Mouse (Mus musculus): Measurements from ENCODE around the gene Zfp709. TPM values are rescaled to one million over a fixed set of nuclear protein-coding genes. Genes with fewer than 3 reads are reported as not detected.
A peak's percentile ranks its signal among the peaks of the same experiment; 100 is the strongest.
"Not testable (repeated sequence)": the region's sequence is repeated elsewhere in the genome, so short reads cannot be mapped to it uniquely, and the experiment has no call there.

Gene Zfp709
- polyA plus RNA-seq, 1 experiment from 2014 or later = 8.3 TPM

DNA sequence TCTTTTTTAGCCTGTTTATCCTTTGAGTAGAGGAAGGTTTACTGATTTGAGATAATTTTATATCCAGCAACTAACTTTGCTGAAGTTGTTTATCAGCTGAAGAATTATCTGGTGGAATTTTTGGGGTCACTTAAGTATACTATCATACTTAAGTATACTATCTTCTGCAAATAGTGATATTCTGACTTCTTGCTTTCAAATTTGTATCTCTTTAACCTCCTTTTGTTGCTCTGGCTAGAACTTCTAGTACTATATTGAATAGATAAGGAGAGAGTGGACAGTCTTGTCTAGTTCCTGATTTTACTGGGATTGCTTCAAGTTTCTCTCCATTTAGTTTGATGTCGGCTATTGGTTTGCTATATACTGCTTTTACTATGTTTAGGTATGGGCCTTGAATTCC is 25.0 kb downstream of the Zfp709 start:
- Histone ChIP-seq H3K4me3 (ENCODE audit: inconsistent target) (no peak overlapping the region), H3K27ac (no peak overlapping the region), H3K36me3 (ENCODE audit: inconsistent target) (no peaks in the 10 kb centered on the region), H3K79me2 (ENCODE audit: inconsistent target) (no peaks in the 10 kb centered on the region)
- WGBS (ENCODE audit: missing documents) = 93% methylated on average over 1 of the region's 1 CpGs

GRCm38 (mm10) chr8:71907798-71908257 is 26.0 kb downstream of the Zfp709 start:
- 90% methylated on average over 5 of the region's 5 CpGs for WGBS (ENCODE audit: missing documents)
- no peak overlapping the region for H3K27ac ChIP-seq

GRCm38 (mm10) chr8:71908309-71909261 is 26.8 kb downstream of the Zfp709 start, which contains the start of the genes Zfp882 and Zfp617:
Gene Zfp882, plus strand, starts transcription at chr8:71908608.
Gene Zfp617, plus strand, starts transcription at chr8:71908635.
- WGBS (ENCODE audit: missing documents) = 9% methylated on average over 46 of the region's 47 CpGs
- peak within 1 kb of the TSS; percentile 44 for H3K4me3 ChIP-seq (ENCODE audit: inconsistent target)
- no peaks in the 10 kb centered on the region for H3K36me3 ChIP-seq (ENCODE audit: inconsistent target)
- H3K79me2 ChIP-seq (ENCODE audit: inconsistent target) = no peaks in the 10 kb centered on the region
- peak within 1 kb of the TSS; percentile 57 for H3K27ac ChIP-seq

More at GRCm38 (mm10) chr8:71907798-71908257, 26.0 kb downstream of the Zfp709 start:
- no peak overlapping the region for H3K4me3 ChIP-seq (ENCODE audit: inconsistent target)
- no peaks in the 10 kb centered on the region for H3K36me3 ChIP-seq (ENCODE audit: inconsistent target)
- no peaks in the 10 kb centered on the region for H3K79me2 ChIP-seq (ENCODE audit: inconsistent target)

DNA sequence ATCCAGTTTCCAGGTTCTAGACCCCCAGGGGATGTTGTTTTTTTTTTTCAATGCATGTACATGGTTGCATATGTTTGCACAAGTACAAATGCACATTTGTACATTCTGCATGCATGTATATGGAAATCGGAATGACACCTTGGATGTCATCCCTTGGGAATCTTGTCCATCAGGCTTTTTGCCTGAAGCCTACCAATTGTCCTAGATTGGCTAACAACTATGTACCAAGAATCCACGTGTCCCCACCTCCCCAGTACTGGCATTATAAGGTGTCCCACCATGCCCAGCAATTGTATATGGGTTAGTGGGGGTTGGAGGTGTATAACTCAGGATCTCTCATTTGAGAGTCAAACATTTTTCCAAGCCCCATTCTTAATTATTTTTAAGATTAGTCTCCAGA is 30.5 kb downstream of the Zfp709 start:
- H3K27ac ChIP-seq = no peak overlapping the region
- H3K79me2 ChIP-seq (ENCODE audit: inconsistent target) = no peaks in the 10 kb centered on the region
- WGBS (ENCODE audit: missing documents) = 93% methylated on average over 2 of the region's 2 CpGs
- H3K4me3 ChIP-seq (ENCODE audit: inconsistent target) = no peak overlapping the region
- H3K36me3 ChIP-seq (ENCODE audit: inconsistent target) = no peaks in the 10 kb centered on the region

DNA sequence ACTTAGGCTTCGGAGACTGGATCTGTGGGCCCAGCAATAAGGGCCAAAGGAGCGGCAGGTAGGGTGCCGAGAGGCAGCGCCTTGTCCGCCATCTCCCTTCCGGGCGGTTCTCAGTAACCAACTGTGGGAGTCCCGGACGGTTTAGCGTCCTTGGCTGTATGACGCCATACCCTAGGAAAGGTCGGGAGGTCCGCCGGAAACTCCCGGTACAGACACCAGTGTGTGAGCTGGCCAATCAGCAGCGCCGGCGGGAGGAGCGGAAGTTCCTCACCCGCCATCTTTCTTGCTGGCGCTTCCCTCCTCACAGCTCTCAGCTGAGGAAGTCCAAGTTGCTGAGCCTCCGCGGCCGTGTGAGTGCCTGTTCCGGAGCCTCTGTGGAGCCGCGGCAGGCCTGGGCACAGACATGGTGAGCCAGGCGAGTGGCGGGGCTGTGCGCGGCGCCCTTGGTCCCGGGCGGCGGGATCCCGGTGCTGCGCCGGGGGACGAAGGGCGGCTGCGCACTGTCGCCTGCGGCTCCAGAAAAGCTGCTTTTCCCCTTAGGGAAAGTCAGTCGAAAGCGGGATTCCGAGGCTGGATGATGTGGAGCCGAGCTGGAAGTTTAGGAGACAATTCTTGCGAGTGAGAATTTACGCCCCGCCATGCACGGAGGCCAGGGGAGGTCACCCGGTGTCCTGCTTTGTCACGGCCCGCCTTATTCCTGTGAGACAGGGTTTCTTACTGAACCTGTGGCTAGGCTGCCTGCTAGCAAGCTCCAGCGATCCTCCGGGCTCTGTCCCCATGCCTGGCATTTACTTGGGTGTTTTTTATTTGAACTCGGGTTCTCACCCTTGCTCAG is 41.0 kb downstream of the Zfp709 start:
- H3K36me3 ChIP-seq (ENCODE audit: inconsistent target) = no peaks in the 10 kb centered on the region
- H3K27ac ChIP-seq = peak overlapping the region; percentile 78
- under 1% methylated on average over 46 of the region's 57 CpGs for WGBS (ENCODE audit: missing documents)
- H3K4me3 ChIP-seq (ENCODE audit: inconsistent target) = peak overlapping the region; percentile 90
- H3K79me2 ChIP-seq (ENCODE audit: inconsistent target) = peaks cover 32% of the 10 kb centered on the region

- 92% methylated on average over 5 of the region's 5 CpGs for WGBS (ENCODE audit: missing documents)
- Histone ChIP-seq H3K79me2 (ENCODE audit: inconsistent target) (peaks cover 32% of the 10 kb centered on the region), H3K36me3 (ENCODE audit: inconsistent target) (peaks cover 25% of the 10 kb centered on the region), H3K27ac (no peak overlapping the region), H3K4me3 (ENCODE audit: inconsistent target) (no peak overlapping the region)
These were observed 44.0 kb downstream of the Zfp709 start for GRCm38 (mm10) chr8:71925791-71926190.

GRCm38 (mm10) chr8:71926551-71926950 is 44.7 kb downstream of the Zfp709 start:
- Histone ChIP-seq H3K79me2 (ENCODE audit: inconsistent target) (peaks cover 32% of the 10 kb centered on the region), H3K4me3 (ENCODE audit: inconsistent target) (no peak overlapping the region), H3K36me3 (ENCODE audit: inconsistent target) (peaks cover 33% of the 10 kb centered on the region), H3K27ac (no peak overlapping the region)
- 90% methylated on average over 3 of the region's 3 CpGs for WGBS (ENCODE audit: missing documents)

DNA sequence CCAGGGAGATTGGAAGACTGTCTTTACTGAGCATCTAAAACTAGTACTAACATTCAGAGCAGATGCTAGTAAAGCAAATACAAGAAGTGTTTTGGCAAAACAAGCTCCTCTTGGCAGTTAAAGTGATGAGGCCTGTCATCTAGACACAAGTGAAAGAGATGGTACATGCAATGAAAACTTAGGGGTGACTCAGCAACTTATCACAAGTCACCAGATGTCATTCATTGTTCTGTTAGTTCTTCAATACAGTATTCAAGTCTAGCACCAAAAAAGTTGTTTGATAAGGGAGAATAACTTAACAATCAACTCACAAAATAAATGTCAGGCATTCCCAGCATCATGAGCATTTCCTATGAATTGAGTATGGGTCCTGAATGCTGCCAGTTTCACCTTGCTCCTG is 46.0 kb downstream of the Zfp709 start:
- Histone ChIP-seq H3K36me3 (ENCODE audit: inconsistent target) (peaks cover 37% of the 10 kb centered on the region), H3K79me2 (ENCODE audit: inconsistent target) (peaks cover 32% of the 10 kb centered on the region), H3K27ac (no peak overlapping the region), H3K4me3 (ENCODE audit: inconsistent target) (no peak overlapping the region)

GRCm38 (mm10) chr8:71938037-71938436 is 56.2 kb downstream of the Zfp709 start:
- not testable (repeated sequence) for H3K27ac ChIP-seq; H3K4me3 ChIP-seq (ENCODE audit: inconsistent target); H3K36me3 ChIP-seq (ENCODE audit: inconsistent target); H3K79me2 ChIP-seq (ENCODE audit: inconsistent target)
- 96% methylated on average over 2 of the region's 2 CpGs for WGBS (ENCODE audit: missing documents)

- no peaks in the 10 kb centered on the region for H3K36me3 ChIP-seq (ENCODE audit: inconsistent target)
- H3K27ac ChIP-seq = no peak overlapping the region
- 55% methylated on average over 2 of the region's 2 CpGs for WGBS (ENCODE audit: missing documents)
- no peak overlapping the region for H3K4me3 ChIP-seq (ENCODE audit: inconsistent target)
- no peaks in the 10 kb centered on the region for H3K79me2 ChIP-seq (ENCODE audit: inconsistent target)
These were observed 58.7 kb downstream of the Zfp709 start for GRCm38 (mm10) chr8:71940293-71941208.

GRCm38 (mm10) chr8:71941776-71942175 is 60.0 kb downstream of the Zfp709 start:
- H3K4me3 ChIP-seq (ENCODE audit: inconsistent target) = no peak overlapping the region
- no peaks in the 10 kb centered on the region for H3K79me2 ChIP-seq (ENCODE audit: inconsistent target)
- H3K27ac ChIP-seq = no peak overlapping the region
- WGBS (ENCODE audit: missing documents) = 69% methylated on average over 1 of the region's 1 CpGs
- H3K36me3 ChIP-seq (ENCODE audit: inconsistent target) = no peaks in the 10 kb centered on the region

All from macrophage (primary cell).